Mouse (Mus musculus): ENCODE results near the gene Bloc1s4. TPM values are rescaled to one million over a fixed set of nuclear protein-coding genes. Genes with fewer than 3 reads are reported as not detected.

The Bloc1s4 gene
- polyA plus RNA-seq, 1 experiment: 30.9 TPM

GRCm38 (mm10) chr5:36779512-36779911 lies 31.1 kb upstream of the Bloc1s4 start:
- Histone ChIP-seq H3K4me1 (replicated peaks; ENCODE audit: control insufficient read depth, insufficient read depth, low read length) (no peaks in the 10 kb centered on the region), H3K4me3 (ENCODE audit: control insufficient read depth, insufficient read depth, low read length) (no peak overlapping the region), H3K36me3 (ENCODE audit: control insufficient read depth, insufficient read depth, low read length) (no peaks in the 10 kb centered on the region), H3K27me3 (ENCODE audit: control insufficient read depth, insufficient read depth, low read length) (no peaks in the 10 kb centered on the region), H3K27ac (ENCODE audit: control insufficient read depth, insufficient read depth, low read length) (no peak overlapping the region)
- no peak for DNase-seq
- TF ChIP-seq CTCF (IDR thresholded peaks at IDR 0.05; ENCODE audit: borderline replicate concordance, control insufficient read depth, extremely low read depth, insufficient read depth, low read length, poor library complexity): no peak
- no peak for TF ChIP-seq POLR2A (IDR thresholded peaks at IDR 0.05; ENCODE audit: control insufficient read depth, extremely low read depth, insufficient read depth, low read length, poor library complexity)
- 99% methylated on average over 2 of the region's 2 CpGs for WGBS

- TF ChIP-seq POLR2A (IDR thresholded peaks at IDR 0.05; ENCODE audit: control insufficient read depth, extremely low read depth, insufficient read depth, low read length, poor library complexity) (no peak), CTCF (IDR thresholded peaks at IDR 0.05; ENCODE audit: borderline replicate concordance, control insufficient read depth, extremely low read depth, insufficient read depth, low read length, poor library complexity) (no peak)
- DNase-seq: no peak
- no peaks in the 10 kb centered on the region for H3K27me3 ChIP-seq (ENCODE audit: control insufficient read depth, insufficient read depth, low read length)
- H3K4me1 ChIP-seq (replicated peaks; ENCODE audit: control insufficient read depth, insufficient read depth, low read length): no peaks in the 10 kb centered on the region
- H3K4me3 ChIP-seq (ENCODE audit: control insufficient read depth, insufficient read depth, low read length): no peak overlapping the region
- no peak overlapping the region for H3K27ac ChIP-seq (ENCODE audit: control insufficient read depth, insufficient read depth, low read length)
- 100% methylated on average over 1 of the region's 2 CpGs for WGBS
- no peaks in the 10 kb centered on the region for H3K36me3 ChIP-seq (ENCODE audit: control insufficient read depth, insufficient read depth, low read length)
Observed at GRCm38 (mm10) chr5:36778901-36779300, 30.5 kb upstream of the Bloc1s4 start.

GRCm38 (mm10) chr5:36777186-36777585 lies 28.7 kb upstream of the Bloc1s4 start:
- Histone ChIP-seq H3K27ac (ENCODE audit: control insufficient read depth, insufficient read depth, low read length) (no peak overlapping the region), H3K4me3 (ENCODE audit: control insufficient read depth, insufficient read depth, low read length) (no peak overlapping the region), H3K4me1 (replicated peaks; ENCODE audit: control insufficient read depth, insufficient read depth, low read length) (no peaks in the 10 kb centered on the region), H3K36me3 (ENCODE audit: control insufficient read depth, insufficient read depth, low read length) (no peaks in the 10 kb centered on the region), H3K27me3 (ENCODE audit: control insufficient read depth, insufficient read depth, low read length) (no peaks in the 10 kb centered on the region)
- TF ChIP-seq POLR2A (IDR thresholded peaks at IDR 0.05; ENCODE audit: control insufficient read depth, extremely low read depth, insufficient read depth, low read length, poor library complexity) (no peak), CTCF (IDR thresholded peaks at IDR 0.05; ENCODE audit: borderline replicate concordance, control insufficient read depth, extremely low read depth, insufficient read depth, low read length, poor library complexity) (no peak)
- WGBS: 29% methylated on average over 2 of the region's 2 CpGs
- no peak for DNase-seq

GRCm38 (mm10) chr5:36776021-36776575 lies 27.6 kb upstream of the Bloc1s4 start:
- Histone ChIP-seq H3K4me1 (replicated peaks; ENCODE audit: control insufficient read depth, insufficient read depth, low read length) (no peaks in the 10 kb centered on the region), H3K4me3 (ENCODE audit: control insufficient read depth, insufficient read depth, low read length) (no peak overlapping the region), H3K27ac (ENCODE audit: control insufficient read depth, insufficient read depth, low read length) (no peak overlapping the region), H3K36me3 (ENCODE audit: control insufficient read depth, insufficient read depth, low read length) (no peaks in the 10 kb centered on the region), H3K27me3 (ENCODE audit: control insufficient read depth, insufficient read depth, low read length) (no peaks in the 10 kb centered on the region)
- TF ChIP-seq POLR2A (IDR thresholded peaks at IDR 0.05; ENCODE audit: control insufficient read depth, extremely low read depth, insufficient read depth, low read length, poor library complexity): no peak
- TF ChIP-seq CTCF (IDR thresholded peaks at IDR 0.05; ENCODE audit: borderline replicate concordance, control insufficient read depth, extremely low read depth, insufficient read depth, low read length, poor library complexity): no peak
- WGBS: 87% methylated on average over 9 of the region's 9 CpGs
- DNase-seq: no peak

- Histone ChIP-seq H3K4me3 (ENCODE audit: control insufficient read depth, insufficient read depth, low read length) (no peak overlapping the region), H3K27ac (ENCODE audit: control insufficient read depth, insufficient read depth, low read length) (no peak overlapping the region), H3K4me1 (replicated peaks; ENCODE audit: control insufficient read depth, insufficient read depth, low read length) (no peaks in the 10 kb centered on the region), H3K27me3 (ENCODE audit: control insufficient read depth, insufficient read depth, low read length) (no peaks in the 10 kb centered on the region), H3K36me3 (ENCODE audit: control insufficient read depth, insufficient read depth, low read length) (no peaks in the 10 kb centered on the region)
- WGBS: 96% methylated on average over 2 of the region's 2 CpGs
- TF ChIP-seq POLR2A (IDR thresholded peaks at IDR 0.05; ENCODE audit: control insufficient read depth, extremely low read depth, insufficient read depth, low read length, poor library complexity) (no peak), CTCF (IDR thresholded peaks at IDR 0.05; ENCODE audit: borderline replicate concordance, control insufficient read depth, extremely low read depth, insufficient read depth, low read length, poor library complexity) (no peak)
- no peak for DNase-seq
Observed at GRCm38 (mm10) chr5:36775317-36775716, 26.9 kb upstream of the Bloc1s4 start.

GRCm38 (mm10) chr5:36772586-36772985 lies 24.1 kb upstream of the Bloc1s4 start:
- Histone ChIP-seq H3K27me3 (ENCODE audit: control insufficient read depth, insufficient read depth, low read length) (no peaks in the 10 kb centered on the region), H3K36me3 (ENCODE audit: control insufficient read depth, insufficient read depth, low read length) (no peaks in the 10 kb centered on the region), H3K4me1 (replicated peaks; ENCODE audit: control insufficient read depth, insufficient read depth, low read length) (no peaks in the 10 kb centered on the region), H3K27ac (ENCODE audit: control insufficient read depth, insufficient read depth, low read length) (no peak overlapping the region), H3K4me3 (ENCODE audit: control insufficient read depth, insufficient read depth, low read length) (no peak overlapping the region)
- 84% methylated on average over 5 of the region's 5 CpGs for WGBS
- TF ChIP-seq CTCF (IDR thresholded peaks at IDR 0.05; ENCODE audit: borderline replicate concordance, control insufficient read depth, extremely low read depth, insufficient read depth, low read length, poor library complexity): no peak
- TF ChIP-seq POLR2A (IDR thresholded peaks at IDR 0.05; ENCODE audit: control insufficient read depth, extremely low read depth, insufficient read depth, low read length, poor library complexity): no peak
- no peak for DNase-seq

- WGBS: 71% methylated on average over 3 of the region's 3 CpGs
- DNase-seq: no peak
- no peak overlapping the region for H3K4me3 ChIP-seq (ENCODE audit: control insufficient read depth, insufficient read depth, low read length)
- no peak overlapping the region for H3K27ac ChIP-seq (ENCODE audit: control insufficient read depth, insufficient read depth, low read length)
- no peak for TF ChIP-seq POLR2A (IDR thresholded peaks at IDR 0.05; ENCODE audit: control insufficient read depth, extremely low read depth, insufficient read depth, low read length, poor library complexity)
- TF ChIP-seq CTCF (IDR thresholded peaks at IDR 0.05; ENCODE audit: borderline replicate concordance, control insufficient read depth, extremely low read depth, insufficient read depth, low read length, poor library complexity): no peak
- no peaks in the 10 kb centered on the region for H3K4me1 ChIP-seq (replicated peaks; ENCODE audit: control insufficient read depth, insufficient read depth, low read length)
- H3K36me3 ChIP-seq (ENCODE audit: control insufficient read depth, insufficient read depth, low read length): no peaks in the 10 kb centered on the region
- no peaks in the 10 kb centered on the region for H3K27me3 ChIP-seq (ENCODE audit: control insufficient read depth, insufficient read depth, low read length)
Observed at GRCm38 (mm10) chr5:36769603-36770002, 21.2 kb upstream of the Bloc1s4 start.
